Mouse (Mus musculus) testis, adult 2 months (tissue): ENCODE data around the gene Olfr424. TPM values are rescaled to one million over a fixed set of nuclear protein-coding genes. Genes with fewer than 3 reads are reported as not detected.

Experiments used
- H3K27ac ChIP-seq: fragments of 200-500 bp; 2 replicates; pipeline ENCODE4 v1.5.1; 2012; ENCODE audit warnings: low read depth, low read length; ENCODE audit not compliant: control insufficient read depth, insufficient read depth
- H3K27me3 ChIP-seq: fragments of 200-500 bp; 2 replicates; pipeline ENCODE4 v1.6.1; 2012; ENCODE audit warnings: mild to moderate bottlenecking, low read length, moderate library complexity; ENCODE audit not compliant: control insufficient read depth, insufficient read depth
- H3K36me3 ChIP-seq: fragments of 200-500 bp; 2 replicates; pipeline ENCODE4 v1.6.1; 2012; ENCODE audit warnings: mild to moderate bottlenecking, low read length; ENCODE audit not compliant: control insufficient read depth, insufficient read depth
- H3K4me1 ChIP-seq: fragments of 200-500 bp; 2 replicates; pipeline ENCODE4 v1.6.1; 2012; ENCODE audit warnings: low read length; ENCODE audit not compliant: control insufficient read depth, insufficient read depth
- H3K4me3 ChIP-seq: fragments of 200-500 bp; 2 replicates; pipeline ENCODE4 v1.5.1; 2012; ENCODE audit warnings: low read depth, mild to moderate bottlenecking, low read length, moderate library complexity, mixed read lengths; ENCODE audit not compliant: control insufficient read depth
- CTCF ChIP-seq: fragments of 200-500 bp; IDR thresholded peaks from 2 replicates; pipeline ENCODE4 v1.5.1; 2012; ENCODE audit warnings: low read depth, mild to moderate bottlenecking, inconsistent platforms, low read length, moderate library complexity; ENCODE audit not compliant: control insufficient read depth, insufficient read depth, insufficient replicate concordance
- POLR2A ChIP-seq: fragments of 200-500 bp; IDR thresholded peaks from 2 replicates; pipeline ENCODE4 v1.6.1; 2012; ENCODE audit warnings: low read depth, mild to moderate bottlenecking, inconsistent platforms, low read length, moderate library complexity; ENCODE audit not compliant: control insufficient read depth
- polyA plus RNA-seq: library from polyadenylated mRNA; depleted of rRNA; stranded (reverse); fragments of >200 nt; gene quantifications from 2 replicates; pipeline ENCODE4 v1.2.3, GENCODE M21; 2012; rRNA removed

Olfr424 gene
- polyA plus RNA-seq, 1 experiment, result not detected

GRCm38 (mm10) chr1:174172605-174173004 is 41.3 kb downstream of the Olfr424 start, which contains the start of gene Spta1:
Gene Spta1, plus strand, starts transcription at chr1:174172776.
- no peaks in the 10 kb centered on the region for H3K4me1 ChIP-seq

More at GRCm38 (mm10) chr1:174172605-174173004, 41.3 kb downstream of the Olfr424 start, which contains the start of gene Spta1:
- Histone ChIP-seq H3K27me3 (no peaks in the 10 kb centered on the region), H3K4me3 (no peak within 1 kb of the TSS), H3K27ac (no peak within 1 kb of the TSS), H3K36me3 (no peaks in the 10 kb centered on the region)
- TF ChIP-seq CTCF (no peak), POLR2A (no peak)

Other genes with a start within 250 kb of the Olfr424 start
- gene Ifi211, start 218.5 kb upstream of the Olfr424 start, polyA plus RNA-seq, result 0.05 TPM in 1 of 2 replicates, not detected in the other
- gene Mndal, start 189.0 kb upstream of the Olfr424 start, polyA plus RNA-seq, result 0.13 and 0.35 TPM in 2 replicates
- gene Ifi203, start 188.8 kb upstream of the Olfr424 start, polyA plus RNA-seq, result 0.42 and 0.74 TPM in 2 replicates
- not detected in 2 replicates for gene Ifi202b, start 148.8 kb upstream of the Olfr424 start, polyA plus RNA-seq
- 0.11 and 0.14 TPM in 2 replicates for gene Ifi205, start 99.7 kb upstream of the Olfr424 start, polyA plus RNA-seq
- not detected in 2 replicates for gene Olfr433, start 90.8 kb upstream of the Olfr424 start, polyA plus RNA-seq
- not detected in 2 replicates for gene Olfr432, start 82.3 kb upstream of the Olfr424 start, polyA plus RNA-seq
- gene Olfr430, start 64.9 kb upstream of the Olfr424 start, polyA plus RNA-seq, result not detected in 2 replicates
- gene Olfr429, start 47.2 kb upstream of the Olfr424 start, polyA plus RNA-seq, result not detected in 2 replicates
- gene Olfr427, start 34.6 kb upstream of the Olfr424 start, polyA plus RNA-seq, result not detected in 2 replicates
- gene Olfr231, start 10.4 kb upstream of the Olfr424 start, polyA plus RNA-seq, result 0.12 TPM in 1 of 2 replicates, not detected in the other
- not detected in 2 replicates for gene Olfr420, start 24.1 kb downstream of the Olfr424 start, polyA plus RNA-seq
- gene Spta1, start 41.3 kb downstream of the Olfr424 start, polyA plus RNA-seq, result 4.4 and 5.2 TPM in 2 replicates
- not detected in 2 replicates for gene Olfr419, start 120.5 kb downstream of the Olfr424 start, polyA plus RNA-seq
- gene Mptx1, start 199.0 kb downstream of the Olfr424 start, polyA plus RNA-seq, result not detected in 2 replicates
- gene Olfr417, start 233.6 kb downstream of the Olfr424 start, polyA plus RNA-seq, result not detected in 2 replicates